Mouse (Mus musculus) liver, embryonic 14.5 days (tissue): ENCODE measurements around the gene Rraga. TPM values are rescaled to one million over a fixed set of nuclear protein-coding genes. Genes with fewer than 3 reads are reported as not detected.

ENCODE experiments used
- ATAC-seq: fragments of 200-750 bp; cut with Nextera tagmentation; 2 replicates; pipeline ENCODE4 v1.8.0; 2017; ENCODE audit warnings: moderate number of reproducible peaks, mild to moderate bottlenecking, moderate library complexity; ENCODE audit not compliant: insufficient read depth
- DNase-seq, 3 experiments: peaks; one replicate each; pipeline ENCODE4 v3.0.0-alpha.2; 2012 to 2013; ENCODE audit warnings: low read depth in 3 of 3, low spot score in 3 of 3
- H3K27ac ChIP-seq: fragments of 300-500 bp; sonication (generic); 2 replicates; pipeline ENCODE4 v1.5.1; 2014; ENCODE audit warnings: moderate library complexity, mild to moderate bottlenecking, control low read depth, inconsistent platforms
- H3K27me3 ChIP-seq: fragments of 300-500 bp; sonication (generic); 2 replicates; pipeline ENCODE4 v1.6.1; 2014; ENCODE audit warnings: mild to moderate bottlenecking, low read length, moderate library complexity; ENCODE audit not compliant: control insufficient read depth, insufficient read depth
- H3K36me3 ChIP-seq: fragments of 300-500 bp; sonication (generic); replicated peaks from 2 replicates; pipeline ENCODE4 v1.6.1; 2014; ENCODE audit warnings: low read depth; ENCODE audit not compliant: control insufficient read depth, insufficient read depth
- H3K4me1 ChIP-seq, 2 experiments: fragments of 200-500 bp in 1 of 2; fragments of 300-500 bp in 1 of 2; sonication (generic) in 1 of 2; replicated peaks; 2 replicates each; pipeline ENCODE4 v1.6.1; 2012 to 2014; ENCODE audit warnings: antibody characterized with exemption in 1 of 2, inconsistent platforms in 1 of 2, low read length in 1 of 2; ENCODE audit not compliant: control insufficient read depth in 2 of 2, insufficient read depth in 2 of 2
- H3K4me2 ChIP-seq: fragments of 300-500 bp; sonication (generic); 2 replicates; pipeline ENCODE4 v1.6.1; 2014; ENCODE audit warnings: low read depth, mild to moderate bottlenecking, control low read depth, moderate library complexity
- H3K4me3 ChIP-seq, 2 experiments: fragments of 200-500 bp in 1 of 2; fragments of 300-500 bp in 1 of 2; sonication (generic) in 1 of 2; 2 replicates each; pipeline ENCODE4 v1.5.1; 2012 to 2014; ENCODE audit warnings: low read depth in 2 of 2, low read length in 2 of 2, mild to moderate bottlenecking in 2 of 2, control low read depth in 1 of 2, inconsistent platforms in 1 of 2, moderate library complexity in 1 of 2; ENCODE audit not compliant: insufficient read depth in 1 of 2
- H3K9ac ChIP-seq: fragments of 300-500 bp; sonication (generic); replicated peaks from 2 replicates; pipeline ENCODE4 v1.6.1; 2014; ENCODE audit warnings: mild to moderate bottlenecking, control low read depth, moderate library complexity
- H3K9me3 ChIP-seq: fragments of 300-500 bp; sonication (generic); 2 replicates; pipeline ENCODE4 v1.6.1; 2016; ENCODE audit warnings: low read length, mixed read lengths; ENCODE audit not compliant: control insufficient read depth
- CTCF ChIP-seq: IDR thresholded peaks from 2 replicates; pipeline ENCODE4 v1.5.1; 2016; ENCODE audit warnings: antibody characterized with exemption, low read depth, control low read depth
- EP300 ChIP-seq: IDR thresholded peaks from 2 replicates; pipeline ENCODE4 v1.6.1; 2016; ENCODE audit warnings: antibody characterized with exemption, low read depth
- WGBS: fragments of 180-500 bp; shearing (Covaris S2); extraction: QIAGEN DNeasy Blood & Tissue Kit; methylation state at CpG from one replicate; pipeline ENCODE4 v1.1.7; 2014; ENCODE audit not compliant: insufficient replicate concordance; 5-methylcytosine and 5-hydroxymethylcytosine counted together
- polyA plus RNA-seq, 2 experiments: library from polyadenylated mRNA; depleted of rRNA in 1 of 2; stranded (reverse) in 1 of 2; unstranded in 1 of 2; fragments of >200 nt; fragmentation: Nextera tagmentation in 1 of 2; extraction: Ambion mirVana in 1 of 2; gene quantifications; 2 replicates each; pipeline versions ENCODE4 v1.2.1 to v1.2.3; 2012 to 2014

Rraga gene
- polyA plus RNA-seq, 2 experiments, result 33.5 to 38.4 TPM

GRCm38 (mm10) chr4:86561061-86561460, 14.4 kb upstream of the Rraga start:
- H3K27me3 ChIP-seq, result no peaks in the 10 kb centered on the region
- no peaks in the 10 kb centered on the region for H3K36me3 ChIP-seq
- no peaks in the 10 kb centered on the region for H3K9me3 ChIP-seq
- H3K4me3 ChIP-seq, result no peak overlapping the region
- DNase-seq (no peak), ATAC-seq (no peak)
- 80% methylated on average over 3 of the region's 3 CpGs for WGBS
- TF ChIP-seq CTCF (no peak), EP300 (no peak)
- no peak overlapping the region for H3K4me2 ChIP-seq
- H3K27ac ChIP-seq, result no peak overlapping the region
- no peak overlapping the region for H3K9ac ChIP-seq
- no peaks in the 10 kb centered on the region for H3K4me1 ChIP-seq

GRCm38 (mm10) chr4:86574939-86575282, 557 bp upstream of the Rraga start:
- H3K4me1 ChIP-seq, result peaks cover 9 to 18% of the 10 kb centered on the region in 2 experiments
- H3K9ac ChIP-seq, result peak overlapping the region; percentile 97
- no peaks in the 10 kb centered on the region for H3K9me3 ChIP-seq
- peaks cover 2% of the 10 kb centered on the region; the same call in 1 of the 2 replicates for H3K27me3 ChIP-seq
- WGBS, result 10% methylated on average over 6 of the region's 6 CpGs
- ATAC-seq, result peak; percentile 26; the same call in 1 of the 2 replicates
- TF ChIP-seq EP300, result no peak
- no peak for TF ChIP-seq CTCF
- peak overlapping the region; percentile 98 for H3K27ac ChIP-seq
- H3K4me3 ChIP-seq, result peak overlapping the region; percentile 88 to 98
- peaks cover 2% of the 10 kb centered on the region; the same call in 1 of the 2 replicates for H3K36me3 ChIP-seq
- H3K4me2 ChIP-seq, result peak overlapping the region; percentile 96
- peak in 2 of 3 experiments; percentile 12 to 32 for DNase-seq

- under 1% methylated on average over 20 of the region's 20 CpGs for WGBS
- H3K9ac ChIP-seq, result peak overlapping the region; percentile 97
- H3K36me3 ChIP-seq, result peaks cover 9% of the 10 kb centered on the region; the same call in 1 of the 2 replicates
- H3K27ac ChIP-seq, result peak overlapping the region; percentile 98
- peak overlapping the region; percentile 88 to 98 for H3K4me3 ChIP-seq
- ATAC-seq, result no peak
- TF ChIP-seq CTCF, result no peak
- no peak for TF ChIP-seq EP300
- peak overlapping the region; percentile 96 for H3K4me2 ChIP-seq
- no peaks in the 10 kb centered on the region for H3K9me3 ChIP-seq
- H3K4me1 ChIP-seq, result peaks cover 9 to 18% of the 10 kb centered on the region in 2 experiments
- peak; percentile 11 to 30 (median 18) for DNase-seq
- H3K27me3 ChIP-seq, result peaks cover 2% of the 10 kb centered on the region; the same call in 1 of the 2 replicates
Observed at GRCm38 (mm10) chr4:86576120-86576541, 663 bp downstream of the Rraga start.

- no peaks in the 10 kb centered on the region for H3K9me3 ChIP-seq
- H3K27ac ChIP-seq, result peak overlapping the region; percentile 98
- peaks cover 2% of the 10 kb centered on the region; the same call in 1 of the 2 replicates for H3K27me3 ChIP-seq
- 5% methylated on average over 11 of the region's 11 CpGs for WGBS
- TF ChIP-seq CTCF (no peak), EP300 (no peak)
- peak overlapping the region; percentile 97 for H3K9ac ChIP-seq
- peaks cover 9 to 18% of the 10 kb centered on the region in 2 experiments for H3K4me1 ChIP-seq
- H3K36me3 ChIP-seq, result peaks cover 9% of the 10 kb centered on the region; the same call in 1 of the 2 replicates
- H3K4me2 ChIP-seq, result peak overlapping the region; percentile 96
- no peak for DNase-seq
- H3K4me3 ChIP-seq, result peak overlapping the region; percentile 88 to 98
- no peak for ATAC-seq
Observed at GRCm38 (mm10) chr4:86576630-86577225, 1.3 kb downstream of the Rraga start.

DNA sequence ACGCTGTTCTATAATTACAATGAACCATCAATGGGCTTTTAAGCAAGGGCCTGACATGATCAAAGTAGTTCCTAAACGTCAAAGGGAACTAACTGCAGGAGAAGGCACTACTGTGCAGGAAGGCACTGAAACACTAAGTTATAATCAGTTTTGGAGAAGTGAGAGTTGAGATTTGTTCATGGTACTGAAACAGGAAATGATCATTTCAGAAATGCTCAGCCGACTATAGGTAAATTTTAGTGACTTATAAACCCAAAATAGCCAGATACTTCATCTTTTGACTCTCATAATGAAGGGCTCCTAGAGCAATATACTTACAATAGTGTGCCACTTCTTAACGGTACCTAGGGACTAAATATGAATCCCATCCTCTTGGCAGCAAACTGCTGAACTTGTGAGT, 4.6 kb downstream of the Rraga start:
- Histone ChIP-seq H3K4me1 (peaks cover 2 to 12% of the 10 kb centered on the region in 2 experiments), H3K36me3 (peaks cover 34% of the 10 kb centered on the region), H3K9me3 (no peaks in the 10 kb centered on the region), H3K27ac (no peak overlapping the region), H3K27me3 (no peaks in the 10 kb centered on the region), H3K9ac (no peak overlapping the region), H3K4me3 (no peak overlapping the region), H3K4me2 (no peak overlapping the region)
- no peak for DNase-seq
- 62% methylated on average over 4 of the region's 4 CpGs for WGBS
- ATAC-seq, result no peak
- no peak for TF ChIP-seq CTCF
- no peak for TF ChIP-seq EP300
